Comparison of ENCODE assay signal across 13 mouse cellular contexts in genomic region chr2:35398184-35398828, GRCm38 (mm10). TPM values are rescaled to one million over a fixed set of nuclear protein-coding genes. Genes with fewer than 3 reads are reported as not detected.
A peak's percentile ranks its signal among the peaks of the same experiment; 100 is the strongest.
DNase-seq lines count a peak whose midpoint lies in the region; ATAC-seq and TF ChIP-seq lines count a peak whose summit lies in the region.
"Had no signal": no experiment of that assay in that cellular context is flagged by ENCODE, and none has a peak within 500 bp of the region (broad histone marks: within the 10 kb centered on the region; RNA-seq: fewer than 3 reads in every experiment).

No protein-coding gene starts in this region.

- H3K4me2 ChIP-seq in heart, embryonic 11.5 days = no peak overlapping the region
- H3K4me2 ChIP-seq in lung, embryonic 14.5 days = no peak overlapping the region
- no peak overlapping the region for H3K4me2 ChIP-seq in lung, postnatal 0 days (replicated peaks; ENCODE audit: low read depth, low read length)
- H3K4me2 ChIP-seq: hindbrain, embryonic 15.5 days; liver, embryonic 15.5 days; midbrain, embryonic 13.5 days; stomach, embryonic 15.5 days had no signal

- TF ChIP-seq EP300 in lung, postnatal 0 days (IDR thresholded peaks at IDR 0.05) = no peak

- no peaks in the 10 kb centered on the region for H3K4me1 ChIP-seq in heart, embryonic 11.5 days (ENCODE audit: control insufficient read depth, insufficient read depth, low read length)
- H3K4me1 ChIP-seq in lung, embryonic 14.5 days (ENCODE audit: insufficient read depth) = 0 out of 2 replicates have a peak, but pooled peaks cover 2% of the 10 kb centered on the region
- H3K4me1 ChIP-seq in lung, postnatal 0 days (ENCODE audit: insufficient read depth, low read depth, low read length) = no peaks in the 10 kb centered on the region

- ATAC-seq in heart, embryonic 11.5 days (replicated peaks; ENCODE audit: insufficient number of reproducible peaks, low FRiP score, low TSS enrichment) = 0 out of 2 replicates have a peak, but pooled peaks have one; percentile 31
- ATAC-seq in lung, embryonic 14.5 days (ENCODE audit: insufficient read depth) = peak; percentile 17; the same call in 1 of the 2 replicates
- ATAC-seq in lung, postnatal 0 days = no peak
- ATAC-seq in cerebellum, adult (ENCODE audit: insufficient number of reproducible peaks, low FRiP score, low TSS enrichment) = no peak

- no peak overlapping the region for H3K4me3 ChIP-seq in heart, embryonic 11.5 days (ENCODE audit: low read depth, low read length)
- no peak overlapping the region for H3K4me3 ChIP-seq in lung, embryonic 14.5 days (ENCODE audit: low read depth, low read length)
- H3K4me3 ChIP-seq in lung, postnatal 0 days (ENCODE audit: low read depth, low read length) = no peak overlapping the region
- H3K4me3 ChIP-seq: hindbrain, embryonic 15.5 days; liver, embryonic 15.5 days; midbrain, embryonic 13.5 days; stomach, embryonic 15.5 days had no signal

- H3K9ac ChIP-seq in heart, embryonic 11.5 days (ENCODE audit: low read depth, low read length) = no peak overlapping the region
- no peak overlapping the region for H3K9ac ChIP-seq in lung, embryonic 14.5 days
- no peak overlapping the region for H3K9ac ChIP-seq in lung, postnatal 0 days (replicated peaks; ENCODE audit: low read depth)
- H3K9ac ChIP-seq: hindbrain, embryonic 15.5 days; liver, embryonic 15.5 days; midbrain, embryonic 13.5 days; stomach, embryonic 15.5 days had no signal

- no peak overlapping the region for H3K27ac ChIP-seq in heart, embryonic 11.5 days (ENCODE audit: low read depth, low read length)
- H3K27ac ChIP-seq in lung, embryonic 14.5 days (ENCODE audit: low read depth) = no peak overlapping the region
- H3K27ac ChIP-seq in lung, postnatal 0 days (ENCODE audit: low read length) = no peak overlapping the region
- H3K27ac ChIP-seq: hindbrain, embryonic 15.5 days; liver, embryonic 15.5 days; midbrain, embryonic 13.5 days; stomach, embryonic 15.5 days had no signal

- DNase-seq in heart, adult 8-10 months (ENCODE audit: low spot score) = no peak
- DNase-seq in lung, embryonic 14.5 days = no peak
- DNase-seq in lung, postnatal 0 days (ENCODE audit: low spot score) = no peak
- DNase-seq in MEL-GATA-1-ER (ENCODE audit: extremely low read depth, low read depth) = peak; percentile 51
- peak; percentile 12 for DNase-seq in naive thymus-derived CD4-positive, alpha-beta T cell, adult 2 months (ENCODE audit: low read depth)
- no peak for DNase-seq in layer of hippocampus, postnatal 10 days (ENCODE audit: low spot score in 2 of 2)

- no peaks in the 10 kb centered on the region for H3K36me3 ChIP-seq in heart, embryonic 11.5 days (ENCODE audit: control insufficient read depth, insufficient read depth, low read length)
- peaks cover 11% of the 10 kb centered on the region; the same call in 1 of the 2 replicates for H3K36me3 ChIP-seq in lung, embryonic 14.5 days (ENCODE audit: insufficient read depth)
- no peaks in the 10 kb centered on the region for H3K36me3 ChIP-seq in lung, postnatal 0 days (ENCODE audit: insufficient read depth, low read length)
- H3K36me3 ChIP-seq: hindbrain, embryonic 15.5 days; midbrain, embryonic 13.5 days had no signal

- 73% methylated on average over 6 of the region's 6 CpGs for WGBS in heart, embryonic 11.5 days (ENCODE audit: insufficient replicate concordance)
- 68% methylated on average over 6 of the region's 6 CpGs for WGBS in lung, embryonic 14.5 days
- WGBS in lung, postnatal 0 days = 64% methylated on average over 6 of the region's 6 CpGs

- no peaks in the 10 kb centered on the region for H3K27me3 ChIP-seq in heart, embryonic 11.5 days (ENCODE audit: control insufficient read depth, insufficient read depth, low read length)
- H3K27me3 ChIP-seq in lung, embryonic 14.5 days (ENCODE audit: insufficient read depth, low read length) = no peaks in the 10 kb centered on the region
- H3K27me3 ChIP-seq in lung, postnatal 0 days (replicated peaks; ENCODE audit: insufficient read depth, low read length) = no peaks in the 10 kb centered on the region
- H3K27me3 ChIP-seq: hindbrain, embryonic 15.5 days; midbrain, embryonic 13.5 days; stomach, embryonic 15.5 days had no signal

- TF ChIP-seq CTCF in lung, embryonic 14.5 days (IDR thresholded peaks at IDR 0.05; ENCODE audit: low read depth) = no peak
- TF ChIP-seq CTCF in lung, postnatal 0 days (IDR thresholded peaks at IDR 0.05) = no peak

- H3K9me3 ChIP-seq in heart, embryonic 11.5 days (replicated peaks; ENCODE audit: control insufficient read depth, low read length) = no peaks in the 10 kb centered on the region
- no peaks in the 10 kb centered on the region for H3K9me3 ChIP-seq in lung, embryonic 14.5 days (ENCODE audit: low read depth, low read length)
- no peaks in the 10 kb centered on the region for H3K9me3 ChIP-seq in lung, postnatal 0 days (ENCODE audit: low read length)
- H3K9me3 ChIP-seq: hindbrain, embryonic 15.5 days; liver, embryonic 15.5 days; midbrain, embryonic 13.5 days; stomach, embryonic 15.5 days had no signal

RNA-seq across cellular contexts. Expression of gene 4930402F06Rik, which starts 1.3 kb away (rescaled TPM):
- not detected in 2 replicates for polyA plus RNA-seq in heart, embryonic 11.5 days (2014; fragmentation: Nextera tagmentation; extraction: Ambion mirVana)
- total RNA-seq in heart, adult 8-10 months (2022) = not detected
- not detected in 2 replicates for polyA plus RNA-seq in lung, embryonic 14.5 days (2014; fragmentation: Nextera tagmentation; extraction: Ambion mirVana)
- polyA plus RNA-seq in lung, postnatal 0 days (2015; fragmentation: Nextera tagmentation; extraction: Ambion mirVana) = not detected in 2 replicates
- total RNA-seq in layer of hippocampus, postnatal 10 days (2021) = not detected
- polyA plus RNA-seq: CD4-positive, CD25-positive, alpha-beta regulatory T cell, adult 4 months; hindbrain, embryonic 15.5 days; liver, embryonic 15.5 days; midbrain, embryonic 13.5 days; stomach, embryonic 15.5 days had no signal

RNA-seq across cellular contexts. Expression of gene 4930568D16Rik, which starts 30.8 kb away (rescaled TPM):
- polyA plus RNA-seq in heart, embryonic 11.5 days (2014; fragmentation: Nextera tagmentation; extraction: Ambion mirVana) = not detected in 2 replicates
- not detected for total RNA-seq in heart, adult 8-10 months (2022)
- polyA plus RNA-seq in lung, embryonic 14.5 days (2014; fragmentation: Nextera tagmentation; extraction: Ambion mirVana) = not detected in 2 replicates
- not detected in 2 replicates for polyA plus RNA-seq in lung, postnatal 0 days (2015; fragmentation: Nextera tagmentation; extraction: Ambion mirVana)
- total RNA-seq in layer of hippocampus, postnatal 10 days (2021) = not detected
- polyA plus RNA-seq: CD4-positive, CD25-positive, alpha-beta regulatory T cell, adult 4 months; hindbrain, embryonic 15.5 days; liver, embryonic 15.5 days; midbrain, embryonic 13.5 days; stomach, embryonic 15.5 days had no signal

Comparison
In these comparisons a context has a peak if more than half of its experiments do, and no peak if none do; other contexts are left out.
1. ATAC-seq: peak in heart, embryonic 11.5 days (single experiment) and lung, embryonic 14.5 days (single experiment); none in lung, postnatal 0 days (single experiment) and cerebellum, adult (single experiment).
2. DNase-seq: peak in MEL-GATA-1-ER (single experiment) and naive thymus-derived CD4-positive, alpha-beta T cell, adult 2 months (single experiment); none in heart, adult 8-10 months (single experiment), lung, embryonic 14.5 days (single experiment), lung, postnatal 0 days (single experiment) and layer of hippocampus, postnatal 10 days (0 of 2).